Mouse (Mus musculus) intestine, embryonic 14.5 days (tissue): ENCODE data around the gene Rasgrf1. TPM values are rescaled to one million over a fixed set of nuclear protein-coding genes. Genes with fewer than 3 reads are reported as not detected.

Experiments
- ATAC-seq: fragments of 200-750 bp; cut with Nextera tagmentation; replicated peaks from 2 replicates; pipeline ENCODE4 v1.8.0; 2017; ENCODE audit warnings: low read depth, moderate number of reproducible peaks, moderate TSS enrichment, moderate library complexity; ENCODE audit not compliant: low FRiP score, low TSS enrichment
- DNase-seq: peaks from one replicate; pipeline ENCODE4 v3.0.0-alpha.2; 2018; ENCODE audit warnings: low spot score
- H3K27ac ChIP-seq: fragments of 300-500 bp; sonication (generic); 2 replicates; pipeline ENCODE4 v1.5.1; 2014; ENCODE audit warnings: low read depth, mild to moderate bottlenecking, control low read depth
- H3K27me3 ChIP-seq: fragments of 300-500 bp; sonication (generic); replicated peaks from 2 replicates; pipeline ENCODE4 v1.6.1; 2014; ENCODE audit warnings: low read length, control low read depth; ENCODE audit not compliant: control insufficient read depth, insufficient read depth
- H3K36me3 ChIP-seq: fragments of 300-500 bp; sonication (generic); 2 replicates; pipeline ENCODE4 v1.6.1; 2014; ENCODE audit warnings: low read length, control low read depth; ENCODE audit not compliant: control insufficient read depth, insufficient read depth
- H3K4me1 ChIP-seq: fragments of 300-500 bp; sonication (generic); replicated peaks from 2 replicates; pipeline ENCODE4 v1.6.1; 2014; ENCODE audit warnings: low read length, control low read depth, mixed read lengths; ENCODE audit not compliant: control insufficient read depth, insufficient read depth
- H3K4me2 ChIP-seq: fragments of 300-500 bp; sonication (generic); 2 replicates; pipeline ENCODE4 v1.6.1; 2014; ENCODE audit warnings: low read length
- H3K4me3 ChIP-seq: fragments of 300-500 bp; sonication (generic); 2 replicates; pipeline ENCODE4 v1.5.1; 2014; ENCODE audit warnings: low read depth, low read length, control low read depth, mixed read lengths
- H3K9ac ChIP-seq: fragments of 300-500 bp; sonication (generic); 2 replicates; pipeline ENCODE4 v1.6.1; 2014; ENCODE audit warnings: mild to moderate bottlenecking, low read length
- H3K9me3 ChIP-seq: fragments of 300-500 bp; sonication (generic); 2 replicates; pipeline ENCODE4 v1.6.1; 2016; ENCODE audit warnings: low read length, control low read depth; ENCODE audit not compliant: control insufficient read depth
- WGBS: fragments of 180-500 bp; shearing (Covaris S2); extraction: QIAGEN DNeasy Blood & Tissue Kit; methylation state at CpG from one replicate; pipeline ENCODE4 v1.1.7; 2014; 5-methylcytosine and 5-hydroxymethylcytosine counted together
- polyA plus RNA-seq: library from polyadenylated mRNA; unstranded; fragments of >200 nt; fragmentation: Nextera tagmentation; extraction: Ambion mirVana; gene quantifications from 2 replicates; pipeline ENCODE4 v1.2.1, GENCODE M21; 2014

The Rasgrf1 gene
- polyA plus RNA-seq, 1 experiment from 2014 or later: 0.35 TPM

DNA sequence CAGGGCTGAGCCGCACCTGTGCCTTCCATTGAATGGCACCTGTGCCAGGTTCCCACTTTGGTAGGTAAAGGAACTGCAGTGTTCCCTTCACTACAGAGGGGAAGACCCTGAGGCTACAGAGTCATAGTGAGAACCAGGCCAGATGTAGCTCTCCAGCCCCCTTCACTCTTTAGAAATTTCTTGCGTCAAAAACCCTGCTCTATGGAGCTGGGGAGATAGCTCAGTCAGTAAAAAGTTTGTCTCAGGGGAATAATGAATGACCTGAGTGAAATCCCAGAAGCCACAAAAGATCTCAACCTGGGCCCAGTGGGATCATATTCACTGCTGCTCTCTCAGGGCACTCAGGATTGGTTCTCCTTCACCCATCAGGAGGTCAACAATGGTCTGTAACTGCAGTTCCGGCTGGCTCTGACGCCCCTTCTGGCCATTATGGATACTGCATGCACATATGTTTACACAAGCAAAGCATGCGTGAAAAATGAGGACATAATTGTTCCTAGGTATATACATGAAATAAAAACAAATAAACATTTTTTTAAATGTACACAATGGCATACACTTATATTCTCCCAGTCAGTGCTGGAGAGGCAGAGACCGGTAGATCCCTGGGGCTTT lies 59.2 kb downstream of the Rasgrf1 start:
- ATAC-seq (no peak), DNase-seq (no peak)
- no peaks in the 10 kb centered on the region for H3K9me3 ChIP-seq

GRCm38 (mm10) chr9:89970271-89970670 lies 60.6 kb downstream of the Rasgrf1 start:
- Histone ChIP-seq H3K4me1 (no peaks in the 10 kb centered on the region), H3K36me3 (no peaks in the 10 kb centered on the region), H3K4me2 (no peak overlapping the region), H3K27ac (no peak overlapping the region), H3K9me3 (no peaks in the 10 kb centered on the region), H3K9ac (no peak overlapping the region), H3K27me3 (no peaks in the 10 kb centered on the region), H3K4me3 (no peak overlapping the region)
- 91% methylated on average over 10 of the region's 10 CpGs for WGBS
- ATAC-seq: no peak
- no peak for DNase-seq

More for the DNA sequence above, 59.2 kb downstream of the Rasgrf1 start:
- no peaks in the 10 kb centered on the region for H3K27me3 ChIP-seq
- no peaks in the 10 kb centered on the region for H3K36me3 ChIP-seq
- H3K27ac ChIP-seq: no peak overlapping the region
- H3K4me2 ChIP-seq: no peak overlapping the region
- no peak overlapping the region for H3K9ac ChIP-seq
- 74% methylated on average over 6 of the region's 6 CpGs for WGBS
- H3K4me1 ChIP-seq: no peaks in the 10 kb centered on the region
- H3K4me3 ChIP-seq: no peak overlapping the region

GRCm38 (mm10) chr9:89970886-89971486 lies 61.3 kb downstream of the Rasgrf1 start:
- no peak for ATAC-seq
- H3K9ac ChIP-seq: no peak overlapping the region
- H3K27me3 ChIP-seq: no peaks in the 10 kb centered on the region
- H3K4me3 ChIP-seq: no peak overlapping the region
- WGBS: 75% methylated on average over 11 of the region's 11 CpGs
- no peak for DNase-seq
- H3K36me3 ChIP-seq: no peaks in the 10 kb centered on the region
- H3K27ac ChIP-seq: no peak overlapping the region
- no peaks in the 10 kb centered on the region for H3K9me3 ChIP-seq
- H3K4me1 ChIP-seq: no peaks in the 10 kb centered on the region
- H3K4me2 ChIP-seq: no peak overlapping the region

GRCm38 (mm10) chr9:89972321-89972720 lies 62.6 kb downstream of the Rasgrf1 start:
- H3K4me1 ChIP-seq: no peaks in the 10 kb centered on the region
- H3K27ac ChIP-seq: no peak overlapping the region
- no peaks in the 10 kb centered on the region for H3K27me3 ChIP-seq
- no peak overlapping the region for H3K4me3 ChIP-seq
- WGBS: 43% methylated on average over 3 of the region's 3 CpGs
- no peak overlapping the region for H3K9ac ChIP-seq
- no peak overlapping the region for H3K4me2 ChIP-seq
- no peaks in the 10 kb centered on the region for H3K9me3 ChIP-seq
- no peak for ATAC-seq
- no peaks in the 10 kb centered on the region for H3K36me3 ChIP-seq
- no peak for DNase-seq

- no peaks in the 10 kb centered on the region for H3K4me1 ChIP-seq
- H3K27ac ChIP-seq: no peak overlapping the region
- H3K9me3 ChIP-seq: no peaks in the 10 kb centered on the region
- no peak for DNase-seq
- no peaks in the 10 kb centered on the region for H3K36me3 ChIP-seq
- H3K27me3 ChIP-seq: no peaks in the 10 kb centered on the region
- H3K4me2 ChIP-seq: no peak overlapping the region
- no peak overlapping the region for H3K9ac ChIP-seq
- 29% methylated on average over 5 of the region's 5 CpGs for WGBS
- ATAC-seq: no peak
- H3K4me3 ChIP-seq: no peak overlapping the region
These were observed 64.1 kb downstream of the Rasgrf1 start for GRCm38 (mm10) chr9:89973856-89974255.

GRCm38 (mm10) chr9:89974463-89974931 lies 64.8 kb downstream of the Rasgrf1 start:
- Histone ChIP-seq H3K4me2 (no peak overlapping the region), H3K9ac (no peak overlapping the region), H3K27me3 (no peaks in the 10 kb centered on the region), H3K36me3 (no peaks in the 10 kb centered on the region), H3K9me3 (no peaks in the 10 kb centered on the region), H3K27ac (no peak overlapping the region), H3K4me1 (peaks cover 6% of the 10 kb centered on the region; the same call in 1 of the 2 replicates), H3K4me3 (no peak overlapping the region)
- DNase-seq: no peak
- no peak for ATAC-seq
- 78% methylated on average over 10 of the region's 10 CpGs for WGBS

DNA sequence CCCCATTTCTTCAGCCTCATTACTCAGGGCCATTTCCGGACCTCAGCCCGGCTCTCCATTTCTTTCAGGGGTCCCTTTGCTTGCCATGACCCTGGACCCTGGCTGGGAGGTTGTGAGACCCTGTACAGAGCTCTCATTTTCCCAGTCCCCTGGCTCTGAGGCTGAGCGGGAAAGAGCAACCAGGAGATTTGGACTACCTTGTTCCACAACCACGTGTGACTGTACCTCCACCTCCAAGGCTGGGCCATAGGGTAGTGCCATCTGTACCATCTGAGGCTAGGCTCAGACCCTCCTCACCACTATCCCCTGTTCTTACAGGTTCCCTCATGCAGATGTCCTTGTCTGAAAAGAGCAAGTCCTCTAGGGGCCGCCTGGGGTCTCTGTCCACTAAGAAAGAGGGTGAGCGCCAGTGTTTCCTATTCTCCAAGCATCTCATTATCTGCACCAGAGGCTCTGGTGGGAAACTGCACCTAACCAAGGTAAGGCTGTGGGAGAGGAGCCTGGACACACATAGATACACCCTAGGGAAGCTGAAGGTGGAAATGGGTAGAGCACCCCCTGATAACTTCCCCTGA lies 66.7 kb downstream of the Rasgrf1 start:
- DNase-seq: no peak
- Histone ChIP-seq H3K27ac (no peak overlapping the region), H3K4me2 (no peak overlapping the region), H3K36me3 (no peaks in the 10 kb centered on the region), H3K27me3 (no peaks in the 10 kb centered on the region), H3K4me3 (no peak overlapping the region), H3K9ac (no peak overlapping the region), H3K4me1 (peaks cover 7% of the 10 kb centered on the region; the same call in 1 of the 2 replicates), H3K9me3 (no peaks in the 10 kb centered on the region)
- no peak for ATAC-seq
- 76% methylated on average over 6 of the region's 6 CpGs for WGBS

DNA sequence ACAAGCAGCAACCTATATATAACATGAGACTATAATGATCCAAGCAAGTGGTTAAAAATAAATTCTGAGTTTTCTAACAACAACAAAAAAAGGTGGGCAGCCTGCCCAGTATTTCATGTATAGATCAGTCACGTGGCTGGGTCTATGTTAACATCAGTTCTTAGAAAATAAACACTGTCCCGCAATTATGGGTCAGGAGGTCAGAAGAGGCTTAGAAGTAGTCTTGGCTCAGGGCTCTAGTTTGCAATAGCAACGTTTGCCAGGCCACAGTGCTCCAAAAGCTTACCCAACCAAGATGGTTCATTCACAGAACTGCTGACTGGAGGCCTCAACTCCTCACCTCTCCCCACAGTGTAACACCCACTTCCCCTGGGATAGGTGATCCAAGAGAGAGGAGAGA lies 69.5 kb downstream of the Rasgrf1 start:
- no peak overlapping the region for H3K27ac ChIP-seq
- H3K4me3 ChIP-seq: no peak overlapping the region
- peaks cover 7% of the 10 kb centered on the region; the same call in 1 of the 2 replicates for H3K4me1 ChIP-seq
- H3K9me3 ChIP-seq: no peaks in the 10 kb centered on the region
- no peaks in the 10 kb centered on the region for H3K36me3 ChIP-seq
- ATAC-seq: no peak
- DNase-seq: no peak
- H3K9ac ChIP-seq: no peak overlapping the region
- H3K27me3 ChIP-seq: no peaks in the 10 kb centered on the region
- H3K4me2 ChIP-seq: no peak overlapping the region
- WGBS: 7% methylated on average over 3 of the region's 3 CpGs
